Mouse (Mus musculus): ENCODE data around the gene Taf3. TPM values are rescaled to one million over a fixed set of nuclear protein-coding genes. Genes with fewer than 3 reads are reported as not detected.

The Taf3 gene
- total RNA-seq, 2 experiments from 2014 or later = 3.5 to 9.6 TPM

DNA sequence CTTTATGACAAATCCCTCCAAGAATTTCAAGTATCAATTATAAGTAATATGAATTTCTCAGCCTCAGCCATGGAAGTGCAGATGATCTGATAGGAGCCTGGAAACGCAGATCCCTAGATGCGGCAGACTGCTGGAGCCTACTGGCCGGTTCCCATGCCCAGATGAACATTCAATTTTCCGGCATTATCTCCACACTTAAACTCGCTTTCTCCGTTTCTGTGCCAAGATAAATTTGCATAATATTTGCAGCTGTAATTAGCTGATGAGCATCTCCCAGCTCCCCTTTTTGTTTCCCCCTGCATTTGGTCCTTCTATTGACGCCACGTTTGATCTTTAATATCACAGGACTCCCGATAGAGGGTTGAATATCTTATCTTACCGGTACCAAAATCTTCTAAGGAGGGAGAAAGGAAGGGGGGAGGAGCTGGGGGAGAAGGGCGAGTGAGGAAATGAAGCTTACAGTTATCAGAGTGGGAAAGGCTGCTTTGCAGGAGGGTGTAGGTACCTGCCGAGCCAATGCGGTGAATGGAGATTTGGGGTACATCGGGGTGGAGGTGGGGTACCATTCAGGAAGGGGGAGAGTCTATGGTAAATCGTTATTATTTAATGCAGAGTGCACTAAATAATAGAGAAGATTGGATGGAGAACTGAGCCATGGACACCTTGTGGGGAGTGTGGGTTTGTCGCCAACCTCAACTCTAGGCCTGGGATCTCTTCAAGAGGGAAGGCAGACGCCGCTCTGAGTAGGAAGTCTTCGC lies 153.4 kb downstream of the Taf3 start:
- ATAC-seq (replicated peaks; ENCODE audit: low FRiP score, poor library complexity, severe bottlenecking) = no peak

GRCm38 (mm10) chr2:9893272-9893953 lies 155.0 kb downstream of the Taf3 start:
- ATAC-seq (replicated peaks; ENCODE audit: low FRiP score, poor library complexity, severe bottlenecking) = no peak

- no peak for ATAC-seq (replicated peaks; ENCODE audit: low FRiP score, poor library complexity, severe bottlenecking)
Observed at GRCm38 (mm10) chr2:9892541-9892940, 155.9 kb downstream of the Taf3 start.

DNA sequence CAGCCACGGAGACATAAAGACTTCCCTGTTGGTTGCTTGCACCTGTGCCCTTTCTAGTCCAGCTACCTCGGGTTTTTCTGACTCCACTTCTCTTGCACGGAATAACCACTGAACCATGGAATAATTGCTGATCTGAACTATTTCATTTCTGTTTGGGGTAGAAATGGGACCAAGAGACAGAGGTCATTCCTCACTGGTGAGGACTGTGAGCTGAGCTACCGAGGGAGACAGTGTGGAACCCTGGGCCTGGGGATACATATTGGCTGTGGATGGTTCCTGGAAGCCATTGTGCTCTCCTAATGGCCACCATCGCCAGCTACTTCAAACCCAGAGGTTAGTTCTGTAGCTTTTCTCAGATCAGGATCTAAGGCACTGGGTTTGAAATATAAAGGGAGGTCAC lies 157.5 kb downstream of the Taf3 start:
- ATAC-seq (replicated peaks; ENCODE audit: low FRiP score, poor library complexity, severe bottlenecking) = no peak

DNA sequence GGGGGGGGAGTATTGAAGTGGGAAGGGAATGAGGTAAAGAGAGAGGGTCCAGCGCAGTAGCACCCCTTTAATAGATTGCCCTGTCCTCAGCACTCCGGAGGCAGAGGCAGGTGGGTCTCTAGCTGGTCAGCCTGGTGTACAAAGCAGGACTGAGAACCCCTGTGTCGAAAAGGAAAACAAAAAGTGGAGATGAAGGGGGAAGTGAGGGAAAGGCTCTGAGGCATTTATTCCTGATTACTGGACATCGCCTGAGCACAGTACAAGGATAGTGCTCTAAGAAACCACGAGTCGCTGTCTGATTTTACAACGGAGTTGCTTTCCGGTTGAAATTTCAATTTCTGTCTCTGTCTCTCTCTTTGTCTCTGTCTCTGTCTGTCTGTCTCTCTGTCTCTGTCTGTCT lies 158.1 kb downstream of the Taf3 start:
- ATAC-seq (replicated peaks; ENCODE audit: low FRiP score, poor library complexity, severe bottlenecking) = no peak

- ATAC-seq (replicated peaks; ENCODE audit: low FRiP score, poor library complexity, severe bottlenecking) = no peak
Observed at GRCm38 (mm10) chr2:9889651-9890183, 158.7 kb downstream of the Taf3 start, which contains the start of gene Gata3. Gata3 (minus strand) TSS chr2:9890034.

DNA sequence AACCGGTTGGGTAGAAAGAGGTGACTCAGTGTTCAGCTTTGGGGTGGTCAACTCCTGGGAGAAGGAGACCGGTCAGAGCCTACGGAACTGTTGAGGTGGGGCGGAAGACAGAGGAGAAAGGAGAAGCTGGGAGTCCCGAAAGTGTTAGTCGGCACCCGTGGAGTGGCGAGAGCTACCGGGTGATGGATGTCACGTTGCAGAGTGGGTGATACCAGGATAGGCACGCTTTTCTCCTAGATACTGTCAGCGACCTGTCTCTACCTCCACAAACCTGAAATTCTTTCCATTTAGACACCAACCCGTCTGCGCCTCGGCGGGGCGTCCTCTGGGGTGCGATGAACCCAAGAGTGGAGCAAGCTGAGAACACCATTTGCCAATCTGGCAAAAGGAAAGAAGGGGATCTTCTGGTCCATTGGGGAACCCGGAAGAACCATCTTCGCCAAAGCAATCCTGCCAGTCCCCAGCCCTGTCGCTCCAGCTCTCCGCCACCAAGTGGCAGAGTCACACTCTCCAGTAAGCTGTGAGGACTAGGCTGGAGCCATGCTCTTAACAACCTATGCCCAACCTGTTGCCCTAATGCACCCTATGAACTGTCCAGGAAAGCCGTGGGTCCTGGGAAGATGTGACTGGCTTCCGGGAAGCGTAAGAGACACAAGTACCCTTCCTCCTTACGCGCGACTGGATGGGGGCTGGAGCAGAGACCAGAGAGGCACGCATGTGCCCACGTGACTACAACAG lies 159.3 kb downstream of the Taf3 start, which contains the start of gene 9230102O04Rik:
Gene 9230102O04Rik, minus strand, starts transcription at position 628 of the 738 bp plus-strand sequence.
- no peak for ATAC-seq (replicated peaks; ENCODE audit: low FRiP score, poor library complexity, severe bottlenecking)

- no peak for ATAC-seq (replicated peaks; ENCODE audit: low FRiP score, poor library complexity, severe bottlenecking)
Observed at GRCm38 (mm10) chr2:9887636-9888035, 160.8 kb downstream of the Taf3 start.

DNA sequence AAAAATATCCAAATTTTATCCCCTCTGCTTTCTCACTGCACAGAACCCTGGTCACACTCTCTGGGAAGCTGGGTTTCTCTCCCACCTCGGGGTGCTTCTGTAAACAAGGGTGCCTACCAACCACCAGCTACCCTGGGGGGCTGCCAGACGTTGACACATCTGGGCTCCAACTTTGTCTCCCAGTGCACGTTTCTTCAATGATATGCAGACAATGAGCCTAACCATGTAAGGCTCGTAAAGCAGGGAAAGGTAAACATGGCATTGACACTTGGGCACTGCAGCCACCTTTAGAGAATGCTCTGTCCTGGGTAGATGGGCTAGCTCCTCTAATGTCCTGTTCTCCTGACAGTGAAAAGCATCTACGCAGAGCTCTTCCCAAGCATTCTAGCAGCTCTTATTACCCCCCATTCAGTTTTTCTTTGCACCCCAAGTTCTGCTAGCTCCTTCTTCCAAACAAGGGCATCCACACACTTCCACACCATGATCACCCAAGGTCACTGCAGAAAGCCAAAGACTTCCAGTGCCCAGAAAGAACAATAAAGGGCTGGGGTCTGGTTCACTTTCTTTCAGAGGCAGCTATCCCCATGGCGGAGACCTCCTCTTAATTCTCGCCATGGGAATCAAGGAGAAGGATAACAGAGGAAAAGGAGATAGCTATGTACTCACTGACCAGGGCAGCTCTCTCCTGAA lies 161.3 kb downstream of the Taf3 start:
- ATAC-seq (replicated peaks; ENCODE audit: low FRiP score, poor library complexity, severe bottlenecking) = no peak

- no peak for ATAC-seq (replicated peaks; ENCODE audit: low FRiP score, poor library complexity, severe bottlenecking)
Observed at GRCm38 (mm10) chr2:9886031-9886430, 162.4 kb downstream of the Taf3 start.

DNA sequence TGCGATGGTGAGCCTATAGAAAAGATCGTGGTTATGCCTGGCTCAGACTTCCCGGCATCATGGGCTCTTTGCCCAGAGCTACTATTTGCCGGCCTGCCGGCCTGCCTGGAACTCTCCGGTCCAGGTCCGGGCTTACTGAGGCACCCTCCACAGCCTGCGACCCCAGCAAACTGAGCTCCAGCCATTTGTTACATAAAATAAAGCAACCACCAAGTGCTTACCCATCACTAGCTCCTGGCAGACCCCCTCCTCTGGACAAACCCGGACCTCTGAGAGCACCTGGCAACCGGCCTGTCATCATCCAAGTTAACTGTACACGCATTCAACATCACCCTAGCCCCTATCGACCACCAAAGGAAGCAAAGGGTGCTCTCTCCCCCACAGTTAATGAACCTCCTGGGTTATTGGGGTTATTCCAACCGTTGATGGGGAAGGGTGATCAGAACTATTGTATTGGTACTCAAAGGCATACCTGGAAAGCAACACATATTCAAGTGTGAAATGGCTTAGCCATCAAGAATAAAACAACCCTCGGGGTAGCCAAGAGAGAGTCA lies 163.1 kb downstream of the Taf3 start:
- no peak for ATAC-seq (replicated peaks; ENCODE audit: low FRiP score, poor library complexity, severe bottlenecking)

DNA sequence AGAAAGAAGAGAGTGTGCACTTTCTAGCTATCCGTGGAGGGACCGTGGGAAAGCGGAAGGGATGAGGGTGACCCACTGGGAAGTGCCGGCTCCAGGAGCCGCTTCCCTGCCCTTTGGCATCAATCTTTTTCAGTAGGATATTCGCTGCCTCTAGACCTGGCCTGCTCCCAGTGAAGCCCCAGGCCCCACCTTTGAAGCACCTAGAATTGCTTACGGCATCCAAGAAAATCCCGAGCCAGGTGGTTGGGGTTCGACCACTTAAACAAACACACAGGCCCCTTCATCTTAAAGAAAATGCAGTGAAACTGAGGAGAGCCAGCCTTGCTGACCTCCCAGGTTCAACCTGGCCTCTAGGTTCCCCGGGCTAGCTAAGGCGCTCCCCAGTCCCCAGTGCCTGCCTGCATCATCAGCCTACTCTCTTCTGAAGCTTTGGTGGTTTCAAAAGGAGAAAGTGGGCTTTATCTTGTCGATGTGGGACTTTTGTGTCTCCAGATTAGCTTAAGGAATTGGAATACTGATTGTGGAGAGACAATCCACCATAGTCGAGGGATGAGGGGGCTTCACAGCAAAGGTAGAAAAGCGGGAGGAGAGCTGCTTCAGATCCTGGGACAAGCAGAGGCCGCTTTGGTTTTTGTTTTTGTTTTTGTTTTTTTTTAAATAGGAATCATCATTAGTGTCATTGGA lies 163.7 kb downstream of the Taf3 start:
- no peak for ATAC-seq (replicated peaks; ENCODE audit: low FRiP score, poor library complexity, severe bottlenecking)

DNA sequence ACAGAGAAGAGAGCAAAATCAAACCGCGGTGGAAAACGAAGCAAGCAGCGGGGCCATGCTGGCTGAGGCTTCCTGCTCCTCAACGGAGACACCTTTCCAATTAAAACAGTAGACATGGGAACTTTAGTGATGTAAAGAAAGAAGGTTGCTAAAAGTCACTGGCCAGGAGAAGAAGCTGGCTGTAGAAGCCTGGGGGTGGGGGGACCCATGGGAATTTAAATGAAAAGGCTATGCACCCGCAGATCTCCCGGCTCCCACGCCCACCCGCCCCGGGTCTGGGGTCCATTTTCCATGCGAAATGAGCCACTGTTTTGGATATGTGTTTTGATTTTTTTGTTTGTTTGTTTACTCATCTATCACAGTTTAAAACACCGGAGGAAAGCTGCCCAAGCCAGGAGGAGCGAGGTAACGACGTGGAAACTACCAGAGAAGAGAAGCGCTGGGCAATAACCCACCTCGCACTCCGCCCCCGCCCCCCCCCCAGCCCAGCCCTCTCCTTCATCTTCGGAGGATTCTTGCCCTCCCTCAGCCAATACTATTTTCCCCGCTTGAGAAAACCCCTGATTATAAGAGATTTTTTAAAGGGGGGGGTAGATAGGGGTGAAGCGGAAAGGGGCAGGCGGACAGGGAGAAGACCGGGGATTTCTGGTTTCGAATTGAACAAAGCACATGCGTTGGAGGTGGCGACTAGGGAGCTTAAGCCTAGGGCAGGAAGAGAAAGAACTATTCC lies 164.4 kb downstream of the Taf3 start:
- no peak for ATAC-seq (replicated peaks; ENCODE audit: low FRiP score, poor library complexity, severe bottlenecking)

DNA sequence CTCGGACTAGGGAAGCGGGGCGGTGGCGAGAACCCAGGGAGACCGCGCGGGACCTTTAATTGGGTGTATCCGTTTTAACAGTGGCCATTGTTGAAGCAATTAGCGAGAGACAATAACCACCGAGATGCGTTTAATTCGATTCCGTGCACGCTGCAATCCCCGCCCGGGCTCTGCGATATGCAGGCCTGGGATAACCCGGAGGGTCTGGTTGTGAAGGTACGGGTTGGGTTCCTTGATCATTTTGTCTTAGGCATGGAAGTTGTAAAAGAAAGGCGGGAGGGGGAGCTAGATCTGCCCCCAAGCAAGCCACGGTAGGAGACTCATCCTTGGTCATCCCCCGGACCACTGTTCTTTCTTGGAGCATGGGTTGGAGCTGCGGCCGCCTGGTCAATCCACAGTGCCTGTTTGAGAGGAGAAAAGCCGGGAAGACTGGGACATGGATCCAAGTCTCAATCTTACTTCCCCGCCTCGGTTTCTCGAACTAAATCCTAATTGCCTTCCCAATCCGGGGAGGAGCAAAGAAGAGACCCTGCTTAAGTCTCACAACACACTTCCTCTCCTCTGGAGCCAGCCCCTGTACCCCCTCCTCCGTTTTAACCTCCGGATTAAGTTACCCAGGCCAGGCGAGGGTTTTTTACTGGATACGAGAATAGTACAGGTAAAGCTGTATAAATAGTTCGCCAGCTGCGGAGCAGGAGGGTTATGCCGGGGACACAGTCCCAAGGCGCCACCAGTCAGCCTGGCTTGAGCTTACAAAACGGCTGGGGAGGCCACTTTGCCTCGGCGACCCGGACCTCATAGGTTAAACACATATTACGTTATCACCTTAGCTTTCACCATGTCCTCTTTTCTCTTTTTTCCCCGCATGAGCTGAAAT lies 165.2 kb downstream of the Taf3 start:
- ATAC-seq (replicated peaks; ENCODE audit: low FRiP score, poor library complexity, severe bottlenecking) = no peak

GRCm38 (mm10) chr2:9882371-9882925 lies 165.9 kb downstream of the Taf3 start:
- ATAC-seq (replicated peaks; ENCODE audit: low FRiP score, poor library complexity, severe bottlenecking) = no peak

DNA sequence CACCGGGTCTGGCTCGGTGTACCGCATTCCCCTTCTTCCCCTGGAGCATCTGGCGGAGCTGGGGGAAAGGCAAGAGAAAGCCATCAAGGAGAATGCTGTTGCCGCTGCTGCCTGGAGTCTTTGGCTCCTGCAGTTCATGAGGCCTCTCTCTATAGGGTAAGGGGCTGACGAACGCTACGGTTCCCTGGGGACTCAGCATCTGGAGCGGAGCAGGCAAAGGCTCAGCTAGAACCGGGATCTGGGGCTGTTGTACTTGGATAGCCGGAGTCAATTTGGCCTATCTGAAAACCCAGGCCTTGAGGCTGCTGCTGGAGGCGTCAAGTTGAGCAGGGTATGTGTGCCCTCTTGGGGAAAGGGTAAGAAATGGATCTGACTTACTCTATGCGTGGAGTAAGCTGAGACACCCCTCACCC lies 166.8 kb downstream of the Taf3 start:
- ATAC-seq (replicated peaks; ENCODE audit: low FRiP score, poor library complexity, severe bottlenecking) = no peak

DNA sequence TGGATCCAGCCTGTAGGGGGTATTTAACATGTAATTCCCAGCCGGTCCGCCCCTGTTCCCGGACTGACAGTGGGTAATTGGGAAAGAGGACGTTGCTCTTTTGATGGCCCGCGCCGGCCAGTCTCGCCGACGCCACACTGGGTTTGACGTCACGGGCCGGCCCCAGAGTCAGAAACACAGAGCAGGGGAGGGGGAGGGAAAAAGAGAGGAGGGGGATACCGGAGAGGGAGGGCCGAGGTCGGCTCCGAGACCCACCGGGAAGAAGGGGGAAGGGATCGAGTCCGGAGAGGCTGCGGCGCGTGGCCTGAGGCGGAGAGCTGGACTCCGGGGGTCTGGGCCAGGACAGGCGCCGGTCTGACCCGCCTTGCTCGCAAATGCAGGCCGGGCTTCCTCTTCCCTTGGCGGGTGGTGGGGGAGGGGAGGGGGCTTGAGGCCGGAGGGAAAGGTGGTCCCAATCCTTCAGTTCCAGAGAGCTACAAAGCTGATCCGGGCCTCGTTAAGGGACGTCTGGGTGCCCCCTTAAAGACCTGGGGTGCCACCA lies 167.3 kb downstream of the Taf3 start, which contains the start of gene 4930412O13Rik:
Gene 4930412O13Rik, plus strand, starts transcription at position 202 of the 541 bp plus-strand sequence.
- ATAC-seq (replicated peaks; ENCODE audit: low FRiP score, poor library complexity, severe bottlenecking) = no peak
